Mouse (Mus musculus): ENCODE data around the gene Alkbh3. TPM values are rescaled to one million over a fixed set of nuclear protein-coding genes. Genes with fewer than 3 reads are reported as not detected.

Alkbh3 gene
- polyA plus RNA-seq, 1 experiment from 2014 or later = 57.4 TPM

DNA sequence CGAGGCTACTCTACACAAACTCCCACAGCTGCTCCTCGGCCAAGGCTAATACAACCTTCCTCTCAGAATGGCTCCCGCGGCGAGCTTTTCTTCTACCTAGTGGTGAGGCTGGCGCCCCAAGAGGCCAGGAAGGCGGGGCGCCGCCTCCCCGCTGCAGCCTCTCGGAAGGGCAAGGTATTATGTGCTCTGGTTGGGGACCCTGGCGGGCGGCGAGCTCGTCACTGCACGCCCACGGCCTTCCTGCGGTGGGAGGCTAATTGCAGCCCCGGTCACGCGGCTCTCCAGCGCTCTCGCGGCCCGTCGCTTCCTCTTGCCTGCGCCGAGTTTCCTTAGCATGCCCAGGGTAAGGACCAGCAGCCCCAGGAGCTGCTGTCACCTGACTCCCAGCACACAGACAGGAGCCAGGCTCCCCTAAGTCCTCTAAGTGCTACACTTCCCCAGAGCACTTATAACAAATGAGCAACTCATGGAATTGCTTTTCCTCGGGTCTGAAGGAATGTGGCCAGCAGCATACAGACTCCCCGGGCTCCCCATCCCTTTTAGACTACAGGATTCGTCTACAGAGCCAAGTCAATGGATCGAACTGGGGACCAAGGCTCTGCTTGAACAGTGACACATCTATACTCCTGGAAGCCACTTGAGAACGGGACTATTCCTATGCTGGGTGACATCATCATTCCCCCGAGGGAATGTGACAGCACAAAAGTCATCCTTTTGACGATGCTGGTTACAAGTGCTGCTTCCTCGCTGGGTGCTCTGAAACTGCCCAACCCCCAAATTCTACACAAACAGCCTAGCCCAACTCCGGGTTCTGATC, 34.0 kb downstream of the Alkbh3 start:
- Histone ChIP-seq H3K27ac (ENCODE audit: low read length) (peak overlapping the region; percentile 41), H3K4me1 (replicated peaks; ENCODE audit: control insufficient read depth, insufficient read depth, low read length) (peaks cover 15% of the 10 kb centered on the region), H3K9me3 (ENCODE audit: control insufficient read depth, low read length) (no peaks in the 10 kb centered on the region), H3K4me2 (ENCODE audit: low read length) (peak overlapping the region; percentile 73), H3K4me3 (replicated peaks; ENCODE audit: low read length) (peak overlapping the region; percentile 43), H3K36me3 (ENCODE audit: control insufficient read depth, insufficient read depth) (peaks cover 14% of the 10 kb centered on the region), H3K27me3 (replicated peaks; ENCODE audit: control insufficient read depth, insufficient read depth, low read length) (no peaks in the 10 kb centered on the region), H3K9ac (replicated peaks; ENCODE audit: low read depth, low read length) (peak overlapping the region; percentile 69)
- peak; percentile 77 for ATAC-seq
- 2% methylated on average over 37 of the region's 37 CpGs for WGBS

- H3K27me3 ChIP-seq (replicated peaks; ENCODE audit: control insufficient read depth, insufficient read depth, low read length) = no peaks in the 10 kb centered on the region
- H3K9me3 ChIP-seq (ENCODE audit: control insufficient read depth, low read length) = no peaks in the 10 kb centered on the region
- H3K4me3 ChIP-seq (replicated peaks; ENCODE audit: low read length) = peak overlapping the region; percentile 43
- peaks cover 15% of the 10 kb centered on the region for H3K4me1 ChIP-seq (replicated peaks; ENCODE audit: control insufficient read depth, insufficient read depth, low read length)
- H3K36me3 ChIP-seq (ENCODE audit: control insufficient read depth, insufficient read depth) = peaks cover 9% of the 10 kb centered on the region
- H3K9ac ChIP-seq (replicated peaks; ENCODE audit: low read depth, low read length) = peak overlapping the region; percentile 69
- peak overlapping the region; percentile 41 for H3K27ac ChIP-seq (ENCODE audit: low read length)
- 28% methylated on average over 21 of the region's 21 CpGs for WGBS
- ATAC-seq = peak; percentile 36
- H3K4me2 ChIP-seq (ENCODE audit: low read length) = peak overlapping the region; percentile 73
Observed at GRCm38 (mm10) chr2:93975526-93976435, 34.8 kb downstream of the Alkbh3 start.

DNA sequence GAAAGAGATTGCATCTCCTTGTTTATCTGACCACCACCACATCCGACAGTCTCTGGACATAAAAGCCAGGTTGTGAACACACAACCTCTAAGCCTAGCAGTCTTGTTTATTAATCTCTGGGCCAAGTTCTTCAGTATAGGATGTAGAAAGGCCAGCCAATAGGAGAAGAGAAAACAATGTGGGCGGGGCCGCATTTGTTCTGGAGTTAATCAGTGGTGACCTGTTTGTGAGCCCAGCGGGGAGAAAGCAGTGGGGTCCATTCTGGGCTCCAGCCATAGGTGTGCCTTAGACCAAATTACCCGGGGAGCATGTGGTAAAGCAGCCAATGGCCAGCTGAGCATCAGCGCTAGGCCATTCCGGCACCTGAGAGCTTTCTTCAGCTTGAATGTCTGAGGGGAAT, 35.6 kb downstream of the Alkbh3 start:
- Histone ChIP-seq H3K9me3 (ENCODE audit: control insufficient read depth, low read length) (no peaks in the 10 kb centered on the region), H3K36me3 (ENCODE audit: control insufficient read depth, insufficient read depth) (peaks cover 5% of the 10 kb centered on the region; the same call in 1 of the 2 replicates), H3K27me3 (replicated peaks; ENCODE audit: control insufficient read depth, insufficient read depth, low read length) (no peaks in the 10 kb centered on the region), H3K4me2 (ENCODE audit: low read length) (no peak overlapping the region), H3K4me3 (replicated peaks; ENCODE audit: low read length) (no peak overlapping the region), H3K9ac (replicated peaks; ENCODE audit: low read depth, low read length) (no peak overlapping the region), H3K4me1 (replicated peaks; ENCODE audit: control insufficient read depth, insufficient read depth, low read length) (peaks cover 15% of the 10 kb centered on the region), H3K27ac (ENCODE audit: low read length) (no peak overlapping the region)
- WGBS = 46% methylated on average over 7 of the region's 7 CpGs
- ATAC-seq = no peak

DNA sequence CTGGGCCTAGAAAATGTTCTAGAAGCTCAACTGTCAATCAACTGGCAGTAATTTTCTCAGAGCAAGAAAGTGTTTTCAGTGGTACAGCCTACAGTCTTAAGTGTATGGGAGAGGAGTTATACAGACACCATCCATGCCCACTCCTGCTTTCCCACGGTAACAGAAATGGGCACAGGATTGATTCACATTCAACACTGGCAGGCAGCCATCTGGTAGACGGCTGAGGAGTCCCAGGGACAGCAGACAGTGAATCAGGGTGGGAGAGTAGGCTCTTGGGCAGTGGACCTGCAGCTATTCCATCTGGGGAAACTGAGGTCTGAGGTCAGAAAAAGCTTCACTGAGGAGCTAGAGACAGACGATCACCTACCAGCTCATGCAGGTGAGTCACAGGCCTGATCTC, 39.0 kb downstream of the Alkbh3 start:
- Histone ChIP-seq H3K4me1 (replicated peaks; ENCODE audit: control insufficient read depth, insufficient read depth, low read length) (peaks cover 9% of the 10 kb centered on the region), H3K9ac (replicated peaks; ENCODE audit: low read depth, low read length) (no peak overlapping the region), H3K36me3 (ENCODE audit: control insufficient read depth, insufficient read depth) (no peaks in the 10 kb centered on the region), H3K27ac (ENCODE audit: low read length) (no peak overlapping the region), H3K27me3 (replicated peaks; ENCODE audit: control insufficient read depth, insufficient read depth, low read length) (no peaks in the 10 kb centered on the region), H3K9me3 (ENCODE audit: control insufficient read depth, low read length) (no peaks in the 10 kb centered on the region), H3K4me3 (replicated peaks; ENCODE audit: low read length) (no peak overlapping the region), H3K4me2 (ENCODE audit: low read length) (no peak overlapping the region)
- WGBS = 56% methylated on average over 3 of the region's 3 CpGs
- no peak for ATAC-seq

GRCm38 (mm10) chr2:93964494-93965160, 46.0 kb downstream of the Alkbh3 start:
- ATAC-seq = peak; percentile 75
- whole genome bisulfite sequencing = 20% methylated on average over 7 of the region's 7 CpGs
- Histone ChIP-seq H3K9ac (replicated peaks; ENCODE audit: low read depth, low read length) (peak overlapping the region; percentile 27), H3K4me1 (replicated peaks; ENCODE audit: control insufficient read depth, insufficient read depth, low read length) (peaks cover 20% of the 10 kb centered on the region), H3K4me2 (ENCODE audit: low read length) (no peak overlapping the region), H3K27me3 (replicated peaks; ENCODE audit: control insufficient read depth, insufficient read depth, low read length) (no peaks in the 10 kb centered on the region), H3K36me3 (ENCODE audit: control insufficient read depth, insufficient read depth) (no peaks in the 10 kb centered on the region), H3K9me3 (ENCODE audit: control insufficient read depth, low read length) (no peaks in the 10 kb centered on the region), H3K4me3 (replicated peaks; ENCODE audit: low read length) (no peak overlapping the region), H3K27ac (ENCODE audit: low read length) (peak overlapping the region; percentile 52)

- H3K4me1 ChIP-seq (replicated peaks; ENCODE audit: control insufficient read depth, insufficient read depth, low read length) = peaks cover 20% of the 10 kb centered on the region
- H3K4me2 ChIP-seq (ENCODE audit: low read length) = no peak overlapping the region
- ATAC-seq = peak; percentile 2; the same call in 1 of the 2 replicates
- H3K4me3 ChIP-seq (replicated peaks; ENCODE audit: low read length) = no peak overlapping the region
- no peaks in the 10 kb centered on the region for H3K9me3 ChIP-seq (ENCODE audit: control insufficient read depth, low read length)
- H3K27me3 ChIP-seq (replicated peaks; ENCODE audit: control insufficient read depth, insufficient read depth, low read length) = no peaks in the 10 kb centered on the region
- H3K36me3 ChIP-seq (ENCODE audit: control insufficient read depth, insufficient read depth) = no peaks in the 10 kb centered on the region
- H3K27ac ChIP-seq (ENCODE audit: low read length) = peak overlapping the region; percentile 50; the same call in 1 of the 2 replicates
- no peak overlapping the region for H3K9ac ChIP-seq (replicated peaks; ENCODE audit: low read depth, low read length)
- WGBS = 70% methylated on average over 1 of the region's 1 CpGs
Observed at GRCm38 (mm10) chr2:93963802-93964201, 46.8 kb downstream of the Alkbh3 start.

GRCm38 (mm10) chr2:93961716-93962115, 48.9 kb downstream of the Alkbh3 start:
- Histone ChIP-seq H3K4me2 (ENCODE audit: low read length) (no peak overlapping the region), H3K9me3 (ENCODE audit: control insufficient read depth, low read length) (no peaks in the 10 kb centered on the region), H3K27ac (ENCODE audit: low read length) (no peak overlapping the region), H3K36me3 (ENCODE audit: control insufficient read depth, insufficient read depth) (no peaks in the 10 kb centered on the region), H3K9ac (replicated peaks; ENCODE audit: low read depth, low read length) (no peak overlapping the region), H3K4me3 (replicated peaks; ENCODE audit: low read length) (no peak overlapping the region), H3K27me3 (replicated peaks; ENCODE audit: control insufficient read depth, insufficient read depth, low read length) (no peaks in the 10 kb centered on the region), H3K4me1 (replicated peaks; ENCODE audit: control insufficient read depth, insufficient read depth, low read length) (peaks cover 37% of the 10 kb centered on the region)
- WGBS = 75% methylated on average over 8 of the region's 8 CpGs
- no peak for ATAC-seq

- H3K4me2 ChIP-seq (ENCODE audit: low read length) = no peak overlapping the region
- H3K4me1 ChIP-seq (replicated peaks; ENCODE audit: control insufficient read depth, insufficient read depth, low read length) = peaks cover 37% of the 10 kb centered on the region
- H3K36me3 ChIP-seq (ENCODE audit: control insufficient read depth, insufficient read depth) = no peaks in the 10 kb centered on the region
- no peaks in the 10 kb centered on the region for H3K9me3 ChIP-seq (ENCODE audit: control insufficient read depth, low read length)
- 83% methylated on average over 8 of the region's 8 CpGs for WGBS
- H3K4me3 ChIP-seq (replicated peaks; ENCODE audit: low read length) = no peak overlapping the region
- H3K27ac ChIP-seq (ENCODE audit: low read length) = no peak overlapping the region
- ATAC-seq = no peak
- no peak overlapping the region for H3K9ac ChIP-seq (replicated peaks; ENCODE audit: low read depth, low read length)
- H3K27me3 ChIP-seq (replicated peaks; ENCODE audit: control insufficient read depth, insufficient read depth, low read length) = no peaks in the 10 kb centered on the region
Observed at GRCm38 (mm10) chr2:93959346-93959745, 51.3 kb downstream of the Alkbh3 start.

- Histone ChIP-seq H3K36me3 (ENCODE audit: control insufficient read depth, insufficient read depth) (no peaks in the 10 kb centered on the region), H3K9me3 (ENCODE audit: control insufficient read depth, low read length) (no peaks in the 10 kb centered on the region), H3K4me2 (ENCODE audit: low read length) (no peak overlapping the region), H3K9ac (replicated peaks; ENCODE audit: low read depth, low read length) (no peak overlapping the region), H3K27me3 (replicated peaks; ENCODE audit: control insufficient read depth, insufficient read depth, low read length) (no peaks in the 10 kb centered on the region), H3K27ac (ENCODE audit: low read length) (peak overlapping the region; percentile 97), H3K4me3 (replicated peaks; ENCODE audit: low read length) (no peak overlapping the region), H3K4me1 (replicated peaks; ENCODE audit: control insufficient read depth, insufficient read depth, low read length) (peaks cover 39% of the 10 kb centered on the region)
- 72% methylated on average over 3 of the region's 3 CpGs for WGBS
- no peak for ATAC-seq
Observed at GRCm38 (mm10) chr2:93958216-93958615, 52.4 kb downstream of the Alkbh3 start.

All from forebrain, embryonic 16.5 days (tissue).